Mouse (Mus musculus): ENCODE data around the gene Vav3. TPM values are rescaled to one million over a fixed set of nuclear protein-coding genes. Genes with fewer than 3 reads are reported as not detected.

Gene Vav3
- polyA plus RNA-seq, 1 experiment, result 3.8 TPM

DNA sequence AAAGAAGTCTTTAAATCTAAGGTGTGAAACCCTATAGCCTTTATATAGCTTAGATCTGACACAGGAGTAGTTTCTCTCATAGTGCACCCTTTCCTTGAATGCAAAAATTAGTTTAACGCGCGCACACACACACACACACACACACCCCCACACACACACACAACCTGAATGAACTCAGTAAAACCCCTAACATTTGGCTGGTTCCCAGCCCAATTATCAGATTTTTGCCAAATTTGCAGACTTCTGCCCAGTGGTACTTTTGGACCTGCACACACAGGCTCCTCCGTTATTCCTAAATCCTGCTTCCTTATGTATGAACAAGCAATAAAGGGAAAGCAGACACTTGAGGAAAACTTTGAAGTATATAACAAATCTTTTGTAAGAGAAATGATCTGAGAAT lies 313.9 kb downstream of the Vav3 start:
- Histone ChIP-seq H3K27ac (ENCODE audit: insufficient read depth, low read length) (no peak overlapping the region), H3K4me1 (ENCODE audit: control insufficient read depth, insufficient read depth, low read length) (no peaks in the 10 kb centered on the region), H3K4me3 (ENCODE audit: insufficient read depth, low read length) (no peak overlapping the region)
- TF ChIP-seq CTCF (IDR thresholded peaks at IDR 0.05; ENCODE audit: extremely low read depth, insufficient read depth, low read length) (no peak), POLR2A (IDR thresholded peaks at IDR 0.05; ENCODE audit: extremely low read depth, insufficient read depth, low read length) (no peak)

GRCm38 (mm10) chr3:109671716-109672115 lies 331.3 kb downstream of the Vav3 start:
- Histone ChIP-seq H3K4me3 (ENCODE audit: insufficient read depth, low read length) (no peak overlapping the region), H3K4me1 (ENCODE audit: control insufficient read depth, insufficient read depth, low read length) (no peaks in the 10 kb centered on the region), H3K27ac (ENCODE audit: insufficient read depth, low read length) (no peak overlapping the region)
- TF ChIP-seq POLR2A (IDR thresholded peaks at IDR 0.05; ENCODE audit: extremely low read depth, insufficient read depth, low read length), result no peak
- TF ChIP-seq CTCF (IDR thresholded peaks at IDR 0.05; ENCODE audit: extremely low read depth, insufficient read depth, low read length), result no peak

DNA sequence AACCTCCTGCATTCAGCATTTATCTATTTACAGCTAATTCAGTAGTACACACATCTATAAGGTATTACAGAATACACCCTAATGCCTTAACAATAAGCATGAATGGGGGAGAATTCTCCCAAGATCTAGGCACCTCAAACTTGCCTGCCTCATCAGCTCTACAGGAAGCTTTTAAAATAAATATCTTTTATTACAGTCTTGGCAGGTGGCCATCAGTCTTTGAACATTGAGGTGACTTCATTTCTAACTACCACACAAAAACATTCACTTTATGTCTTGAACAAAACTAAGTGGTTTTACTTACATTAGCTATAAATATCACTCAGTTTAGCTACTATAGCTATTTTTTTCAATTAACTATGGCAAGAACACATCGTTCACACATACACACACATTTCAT lies 332.5 kb downstream of the Vav3 start:
- Histone ChIP-seq H3K4me3 (ENCODE audit: insufficient read depth, low read length) (no peak overlapping the region), H3K4me1 (ENCODE audit: control insufficient read depth, insufficient read depth, low read length) (no peaks in the 10 kb centered on the region), H3K27ac (ENCODE audit: insufficient read depth, low read length) (no peak overlapping the region)
- TF ChIP-seq CTCF (IDR thresholded peaks at IDR 0.05; ENCODE audit: extremely low read depth, insufficient read depth, low read length), result no peak
- no peak for TF ChIP-seq POLR2A (IDR thresholded peaks at IDR 0.05; ENCODE audit: extremely low read depth, insufficient read depth, low read length)

DNA sequence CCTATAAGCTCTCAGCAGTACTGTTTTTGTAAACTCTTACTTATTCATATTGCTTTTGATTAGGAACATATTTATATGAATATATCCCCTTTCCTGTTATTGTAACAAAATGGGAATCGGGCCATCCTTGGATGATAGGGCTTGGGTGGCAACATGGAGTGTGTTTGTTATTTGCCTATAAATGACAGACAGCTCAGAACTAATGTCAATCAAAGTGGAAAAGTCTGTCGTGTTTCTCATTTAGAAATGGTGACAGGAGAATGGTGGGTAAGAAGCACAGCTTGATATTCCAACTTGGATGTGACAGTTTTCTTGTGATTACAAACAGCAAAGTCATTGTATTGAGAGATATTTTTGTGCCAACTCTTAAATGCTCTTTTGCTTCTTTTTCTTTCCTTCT lies 339.8 kb downstream of the Vav3 start:
- TF ChIP-seq POLR2A (IDR thresholded peaks at IDR 0.05; ENCODE audit: extremely low read depth, insufficient read depth, low read length) (no peak), CTCF (IDR thresholded peaks at IDR 0.05; ENCODE audit: extremely low read depth, insufficient read depth, low read length) (no peak)
- Histone ChIP-seq H3K4me3 (ENCODE audit: insufficient read depth, low read length) (no peak overlapping the region), H3K27ac (ENCODE audit: insufficient read depth, low read length) (no peak overlapping the region), H3K4me1 (ENCODE audit: control insufficient read depth, insufficient read depth, low read length) (no peaks in the 10 kb centered on the region; the same call in 1 of the 2 replicates)

DNA sequence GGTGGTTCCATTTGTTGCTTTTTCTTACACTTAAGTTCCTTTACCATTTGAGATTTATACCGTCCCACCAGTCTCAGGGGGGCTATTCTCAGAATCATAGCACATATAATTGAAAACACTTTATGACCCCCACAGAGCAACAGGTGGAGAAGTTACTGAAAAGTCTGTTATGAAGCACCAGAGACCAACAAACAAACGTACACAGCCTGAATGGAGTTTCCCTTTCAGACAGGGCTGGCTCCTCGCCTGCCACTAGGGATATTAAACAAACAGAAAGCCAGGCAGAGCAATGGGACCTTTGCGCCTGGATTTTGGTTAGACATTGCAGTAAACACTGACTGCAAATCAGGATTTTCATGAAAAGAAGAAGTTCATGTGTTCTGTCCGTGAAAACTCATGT lies 341.4 kb downstream of the Vav3 start:
- Histone ChIP-seq H3K27ac (ENCODE audit: insufficient read depth, low read length) (no peak overlapping the region), H3K4me1 (ENCODE audit: control insufficient read depth, insufficient read depth, low read length) (no peaks in the 10 kb centered on the region; the same call in 1 of the 2 replicates), H3K4me3 (ENCODE audit: insufficient read depth, low read length) (no peak overlapping the region)
- TF ChIP-seq CTCF (IDR thresholded peaks at IDR 0.05; ENCODE audit: extremely low read depth, insufficient read depth, low read length), result no peak
- no peak for TF ChIP-seq POLR2A (IDR thresholded peaks at IDR 0.05; ENCODE audit: extremely low read depth, insufficient read depth, low read length)

DNA sequence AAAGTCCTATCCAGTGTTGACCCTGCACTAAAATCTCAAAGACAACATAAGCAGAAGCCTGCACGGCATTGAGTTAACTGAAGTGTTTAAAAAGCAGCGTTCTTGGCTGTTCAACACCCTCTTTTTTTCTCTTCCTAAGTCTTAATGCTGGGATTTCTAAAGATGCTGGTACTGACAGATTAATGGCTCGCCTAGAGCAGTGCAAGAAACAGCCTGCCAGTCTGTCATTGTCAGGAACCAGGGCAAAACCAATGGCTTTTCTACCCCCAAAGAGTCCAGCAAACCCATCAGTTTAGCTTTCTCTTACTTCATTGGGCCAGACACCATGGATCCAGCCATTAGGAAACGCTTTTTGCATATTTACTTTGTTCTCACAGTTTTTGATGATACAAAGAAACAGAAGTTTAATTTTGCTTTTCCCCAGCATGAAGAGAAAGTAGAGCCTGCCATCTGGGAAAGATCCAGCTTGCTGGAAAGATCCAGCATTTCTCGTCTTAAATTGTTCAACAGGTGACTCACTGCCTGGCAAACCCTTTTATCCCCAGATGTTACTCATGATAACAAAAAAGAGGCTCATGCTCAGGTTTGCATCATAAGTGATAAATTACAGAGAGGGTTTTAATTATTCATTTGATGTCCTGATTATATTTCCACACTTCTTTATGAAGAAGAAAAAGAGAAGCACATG lies 343.3 kb downstream of the Vav3 start:
- Histone ChIP-seq H3K4me3 (ENCODE audit: insufficient read depth, low read length) (no peak overlapping the region), H3K27ac (ENCODE audit: insufficient read depth, low read length) (no peak overlapping the region), H3K4me1 (ENCODE audit: control insufficient read depth, insufficient read depth, low read length) (no peaks in the 10 kb centered on the region; the same call in 1 of the 2 replicates)
- TF ChIP-seq POLR2A (IDR thresholded peaks at IDR 0.05; ENCODE audit: extremely low read depth, insufficient read depth, low read length) (no peak), CTCF (IDR thresholded peaks at IDR 0.05; ENCODE audit: extremely low read depth, insufficient read depth, low read length) (no peak)

DNA sequence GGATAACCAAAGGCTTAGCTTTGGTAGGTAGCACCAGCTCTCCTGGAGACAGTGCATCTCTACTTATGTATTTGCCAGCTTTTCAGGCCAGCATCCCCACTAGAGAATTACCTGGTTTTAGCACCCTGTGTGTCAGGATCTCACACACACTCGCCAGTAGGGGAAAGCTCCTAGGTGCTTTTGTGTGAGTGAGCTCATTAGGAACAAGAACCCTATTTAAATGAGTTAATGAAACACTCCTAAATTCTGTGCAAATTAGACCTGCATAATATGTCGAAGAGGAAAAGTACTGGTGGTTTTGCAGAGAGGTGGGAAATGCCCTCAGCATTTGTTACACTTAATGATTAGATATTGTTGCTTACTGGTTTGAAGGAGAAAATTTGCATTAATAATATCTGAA lies 350.1 kb downstream of the Vav3 start:
- no peak for TF ChIP-seq POLR2A (IDR thresholded peaks at IDR 0.05; ENCODE audit: extremely low read depth, insufficient read depth, low read length)
- TF ChIP-seq CTCF (IDR thresholded peaks at IDR 0.05; ENCODE audit: extremely low read depth, insufficient read depth, low read length), result no peak
- no peak overlapping the region for H3K4me3 ChIP-seq (ENCODE audit: insufficient read depth, low read length)
- H3K4me1 ChIP-seq (ENCODE audit: control insufficient read depth, insufficient read depth, low read length), result no peaks in the 10 kb centered on the region
- H3K27ac ChIP-seq (ENCODE audit: insufficient read depth, low read length), result no peak overlapping the region

DNA sequence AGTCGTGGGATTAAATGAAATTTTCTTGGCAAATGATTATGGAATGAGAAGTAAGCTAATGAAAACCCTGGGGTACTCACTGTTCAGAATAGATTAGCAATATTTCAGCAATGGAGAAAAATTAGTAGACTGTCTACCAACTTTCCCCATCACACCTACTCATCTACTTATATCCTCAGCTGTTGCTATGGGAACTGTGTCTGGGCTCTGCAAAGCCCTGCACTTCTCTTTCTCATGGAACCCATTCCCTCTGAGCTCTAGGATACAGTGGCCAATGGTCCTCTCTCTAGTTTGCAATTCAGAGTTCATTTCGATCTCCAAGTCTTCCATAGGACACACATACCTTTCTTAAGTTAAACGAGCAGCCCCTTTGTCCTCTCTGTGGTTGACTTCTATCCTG lies 352.2 kb downstream of the Vav3 start:
- H3K4me1 ChIP-seq (ENCODE audit: control insufficient read depth, insufficient read depth, low read length), result no peaks in the 10 kb centered on the region
- H3K4me3 ChIP-seq (ENCODE audit: insufficient read depth, low read length), result no peak overlapping the region
- TF ChIP-seq CTCF (IDR thresholded peaks at IDR 0.05; ENCODE audit: extremely low read depth, insufficient read depth, low read length) (no peak), POLR2A (IDR thresholded peaks at IDR 0.05; ENCODE audit: extremely low read depth, insufficient read depth, low read length) (no peak)
- H3K27ac ChIP-seq (ENCODE audit: insufficient read depth, low read length), result no peak overlapping the region

DNA sequence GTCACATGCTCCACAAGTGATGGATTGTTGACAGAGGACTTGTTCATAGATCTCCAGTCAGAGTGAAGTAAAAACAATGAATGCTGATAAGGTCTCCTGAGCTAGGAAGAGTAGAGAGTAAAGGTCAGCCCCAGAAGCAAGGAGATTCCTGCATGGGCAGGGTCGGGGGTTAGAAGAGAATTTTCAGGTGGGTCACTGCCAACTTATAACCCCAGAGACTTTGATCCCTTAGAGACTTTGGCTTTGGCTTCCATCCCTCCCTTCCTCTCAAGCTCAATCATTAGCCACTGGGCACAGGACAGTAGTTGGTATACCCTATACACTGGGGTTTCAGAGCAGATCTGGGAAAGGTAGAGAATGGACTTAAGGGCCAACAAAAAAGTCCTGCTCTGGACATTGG lies 360.8 kb downstream of the Vav3 start:
- Histone ChIP-seq H3K27ac (ENCODE audit: insufficient read depth, low read length) (no peak overlapping the region), H3K4me1 (ENCODE audit: control insufficient read depth, insufficient read depth, low read length) (no peaks in the 10 kb centered on the region), H3K4me3 (ENCODE audit: insufficient read depth, low read length) (no peak overlapping the region)
- TF ChIP-seq CTCF (IDR thresholded peaks at IDR 0.05; ENCODE audit: extremely low read depth, insufficient read depth, low read length), result no peak
- no peak for TF ChIP-seq POLR2A (IDR thresholded peaks at IDR 0.05; ENCODE audit: extremely low read depth, insufficient read depth, low read length)

- Histone ChIP-seq H3K4me3 (ENCODE audit: insufficient read depth, low read length) (no peak overlapping the region), H3K27ac (ENCODE audit: insufficient read depth, low read length) (no peak overlapping the region), H3K4me1 (ENCODE audit: control insufficient read depth, insufficient read depth, low read length) (no peaks in the 10 kb centered on the region)
- TF ChIP-seq CTCF (IDR thresholded peaks at IDR 0.05; ENCODE audit: extremely low read depth, insufficient read depth, low read length) (no peak), POLR2A (IDR thresholded peaks at IDR 0.05; ENCODE audit: extremely low read depth, insufficient read depth, low read length) (no peak)
Measured at GRCm38 (mm10) chr3:109707786-109708460, 367.5 kb downstream of the Vav3 start.

Data from cortical plate, adult 2 months (tissue).